Mouse (Mus musculus) heart, embryonic 15.5 days (tissue): ENCODE measurements around the gene Irf4. TPM values are rescaled to one million over a fixed set of nuclear protein-coding genes. Genes with fewer than 3 reads are reported as not detected.

Experiments used
- ATAC-seq: fragments of 200-750 bp; cut with Nextera tagmentation; replicated peaks from 2 replicates; pipeline ENCODE4 v1.8.0; 2017; ENCODE audit warnings: low read depth, moderate TSS enrichment; ENCODE audit not compliant: insufficient number of reproducible peaks, insufficient read depth, low FRiP score
- H3K27ac ChIP-seq: fragments of 300-500 bp; sonication (generic); 2 replicates; pipeline ENCODE4 v1.5.1; 2015; ENCODE audit warnings: mild to moderate bottlenecking, inconsistent platforms
- H3K27me3 ChIP-seq: fragments of 300-500 bp; sonication (generic); 2 replicates; pipeline ENCODE4 v1.6.1; 2015; ENCODE audit warnings: inconsistent platforms
- H3K36me3 ChIP-seq: fragments of 300-500 bp; sonication (generic); 2 replicates; pipeline ENCODE4 v1.6.1; 2015; ENCODE audit warnings: mild to moderate bottlenecking, inconsistent platforms
- H3K4me1 ChIP-seq: fragments of 300-500 bp; sonication (generic); replicated peaks from 2 replicates; pipeline ENCODE4 v1.6.1; 2015; ENCODE audit warnings: inconsistent platforms
- H3K4me2 ChIP-seq: fragments of 300-500 bp; sonication (generic); 2 replicates; pipeline ENCODE4 v1.6.1; 2015; ENCODE audit warnings: inconsistent platforms, mild to moderate bottlenecking, moderate library complexity
- H3K4me3 ChIP-seq: fragments of 300-500 bp; sonication (generic); 2 replicates; pipeline ENCODE4 v1.5.1; 2015; ENCODE audit warnings: mild to moderate bottlenecking, inconsistent platforms
- H3K9ac ChIP-seq: fragments of 300-500 bp; sonication (generic); 2 replicates; pipeline ENCODE4 v1.6.1; 2015; ENCODE audit warnings: mild to moderate bottlenecking, inconsistent platforms
- H3K9me3 ChIP-seq: fragments of 300-500 bp; sonication (generic); replicated peaks from 2 replicates; pipeline ENCODE4 v1.6.1; 2016; ENCODE audit warnings: inconsistent platforms
- WGBS: fragments of 180-500 bp; shearing (Covaris S2); methylation state at CpG from one replicate; pipeline ENCODE4 v1.1.7; 2015; ENCODE audit warnings: mixed read lengths; 5-methylcytosine and 5-hydroxymethylcytosine counted together
- polyA plus RNA-seq: library from polyadenylated mRNA; unstranded; fragments of >200 nt; fragmentation: Nextera tagmentation; extraction: Ambion mirVana; gene quantifications from 2 replicates; pipeline ENCODE4 v1.2.1, GENCODE M21; 2015

The Irf4 gene
- polyA plus RNA-seq, 1 experiment from 2014 or later, result 0.08 TPM

- no peaks in the 10 kb centered on the region; the same call in 1 of the 2 replicates for H3K36me3 ChIP-seq
- no peak overlapping the region for H3K9ac ChIP-seq
- 85% methylated on average over 7 of the region's 7 CpGs for WGBS
- ATAC-seq, result no peak
- no peaks in the 10 kb centered on the region for H3K27me3 ChIP-seq
- no peak overlapping the region for H3K4me3 ChIP-seq
- H3K4me2 ChIP-seq, result no peak overlapping the region
- no peak overlapping the region for H3K27ac ChIP-seq
- no peaks in the 10 kb centered on the region for H3K9me3 ChIP-seq
- H3K4me1 ChIP-seq, result no peaks in the 10 kb centered on the region
Observed at GRCm38 (mm10) chr13:30809240-30809639, 60.2 kb downstream of the Irf4 start.

- H3K4me3 ChIP-seq, result no peak overlapping the region
- H3K9me3 ChIP-seq, result no peaks in the 10 kb centered on the region
- WGBS, result 73% methylated on average over 5 of the region's 5 CpGs
- no peaks in the 10 kb centered on the region for H3K27me3 ChIP-seq
- H3K4me1 ChIP-seq, result no peaks in the 10 kb centered on the region
- H3K9ac ChIP-seq, result no peak overlapping the region
- no peak for ATAC-seq
- no peak overlapping the region for H3K4me2 ChIP-seq
- peaks cover 9% of the 10 kb centered on the region for H3K36me3 ChIP-seq
- H3K27ac ChIP-seq, result no peak overlapping the region
Observed at GRCm38 (mm10) chr13:30813464-30813863, 64.4 kb downstream of the Irf4 start.

- H3K9ac ChIP-seq, result no peak overlapping the region
- H3K4me2 ChIP-seq, result no peak overlapping the region
- ATAC-seq, result no peak
- peaks cover 9% of the 10 kb centered on the region for H3K36me3 ChIP-seq
- H3K4me1 ChIP-seq, result no peaks in the 10 kb centered on the region
- H3K4me3 ChIP-seq, result no peak overlapping the region
- H3K27me3 ChIP-seq, result no peaks in the 10 kb centered on the region
- no peak overlapping the region for H3K27ac ChIP-seq
- WGBS, result 84% methylated on average over 5 of the region's 5 CpGs
- no peaks in the 10 kb centered on the region for H3K9me3 ChIP-seq
Observed at GRCm38 (mm10) chr13:30814256-30814655, 65.2 kb downstream of the Irf4 start.

Other genes starting within 250 kb of the Irf4 start
- 555 and 706 TPM in 2 replicates for gene Uqcrfs1, start 203.9 kb upstream of the Irf4 start, polyA plus RNA-seq
- gene Dusp22, start 89.2 kb upstream of the Irf4 start, polyA plus RNA-seq, result 15.5 and 18.5 TPM in 2 replicates
- gene Hus1b, start 198.5 kb downstream of the Irf4 start, polyA plus RNA-seq, result not detected in 2 replicates
- gene Exoc2, start 224.9 kb downstream of the Irf4 start, polyA plus RNA-seq, result 18.6 and 20.1 TPM in 2 replicates
- gene Gm5447, start 225.0 kb downstream of the Irf4 start, polyA plus RNA-seq, result 0.06 and 0.10 TPM in 2 replicates